Mouse (Mus musculus) limb, embryonic 12.5 days (tissue): ENCODE data around the gene Lama4. TPM values are rescaled to one million over a fixed set of nuclear protein-coding genes. Genes with fewer than 3 reads are reported as not detected.

ENCODE experiments used
- ATAC-seq: fragments of 200-750 bp; cut with Nextera tagmentation; 2 replicates; pipeline ENCODE4 v1.8.0; 2017; ENCODE audit warnings: low read depth, moderate TSS enrichment; ENCODE audit not compliant: insufficient number of reproducible peaks, insufficient read depth, low FRiP score, low TSS enrichment
- H3K27ac ChIP-seq: fragments of 300-500 bp; sonication (generic); 2 replicates; pipeline ENCODE4 v1.5.1; 2016; ENCODE audit warnings: mild to moderate bottlenecking, moderate library complexity
- H3K27me3 ChIP-seq: fragments of 300-500 bp; sonication (generic); 2 replicates; pipeline ENCODE4 v1.6.1; 2016; ENCODE audit warnings: mild to moderate bottlenecking, moderate library complexity
- H3K36me3 ChIP-seq: fragments of 300-500 bp; sonication (generic); 2 replicates; pipeline ENCODE4 v1.6.1; 2016; ENCODE audit warnings: mild to moderate bottlenecking, moderate library complexity
- H3K4me1 ChIP-seq: fragments of 300-500 bp; sonication (generic); replicated peaks from 2 replicates; pipeline ENCODE4 v1.6.1; 2016
- H3K4me2 ChIP-seq: fragments of 300-500 bp; sonication (generic); 2 replicates; pipeline ENCODE4 v1.6.1; 2016; ENCODE audit warnings: mild to moderate bottlenecking, moderate library complexity
- H3K4me3 ChIP-seq: fragments of 300-500 bp; sonication (generic); replicated peaks from 2 replicates; pipeline ENCODE4 v1.5.1; 2016; ENCODE audit warnings: mild to moderate bottlenecking
- H3K9ac ChIP-seq: fragments of 300-500 bp; sonication (generic); replicated peaks from 2 replicates; pipeline ENCODE4 v1.6.1; 2016; ENCODE audit warnings: mild to moderate bottlenecking, moderate library complexity
- H3K9me3 ChIP-seq: fragments of 300-500 bp; sonication (generic); 2 replicates; pipeline ENCODE4 v1.6.1; 2016; ENCODE audit warnings: mild to moderate bottlenecking, moderate library complexity
- WGBS: fragments of 180-500 bp; shearing (Covaris S2); methylation state at CpG from one replicate; pipeline ENCODE4 v1.1.7; 2016; 5-methylcytosine and 5-hydroxymethylcytosine counted together
- polyA plus RNA-seq: library from polyadenylated mRNA; unstranded; fragments of >200 nt; fragmentation: Nextera tagmentation; extraction: Ambion mirVana; gene quantifications from 2 replicates; pipeline ENCODE4 v1.2.1, GENCODE M21; 2016

The Lama4 gene
- polyA plus RNA-seq, 1 experiment from 2014 or later = 36.4 TPM

DNA sequence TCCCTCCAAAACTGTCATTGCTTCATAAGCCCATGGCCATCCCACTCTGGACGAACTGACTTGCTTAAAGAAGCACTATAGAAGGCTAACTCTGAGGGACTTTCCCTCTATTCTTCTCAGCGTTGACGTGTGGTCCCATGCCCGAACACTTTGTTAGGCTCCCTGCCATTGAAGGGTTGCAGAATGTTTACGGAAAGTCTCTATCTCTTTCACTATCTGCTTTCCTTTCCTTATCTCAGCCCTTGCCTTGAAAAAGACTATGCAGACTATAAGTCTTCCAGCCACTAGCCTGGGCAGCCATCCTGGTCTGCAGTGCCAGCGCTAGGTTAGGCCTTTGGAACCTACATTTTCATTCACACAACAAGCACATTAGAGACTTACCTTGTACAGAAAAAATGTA, 4.7 kb downstream of the Lama4 start:
- Histone ChIP-seq H3K36me3 (peaks cover 6% of the 10 kb centered on the region; the same call in 1 of the 2 replicates), H3K4me3 (no peak overlapping the region), H3K27me3 (no peaks in the 10 kb centered on the region), H3K27ac (no peak overlapping the region), H3K4me1 (peaks cover 43% of the 10 kb centered on the region), H3K9ac (no peak overlapping the region), H3K9me3 (no peaks in the 10 kb centered on the region), H3K4me2 (peak overlapping the region; percentile 44; the same call in 1 of the 2 replicates)
- 83% methylated on average over 6 of the region's 6 CpGs for WGBS
- no peak for ATAC-seq

DNA sequence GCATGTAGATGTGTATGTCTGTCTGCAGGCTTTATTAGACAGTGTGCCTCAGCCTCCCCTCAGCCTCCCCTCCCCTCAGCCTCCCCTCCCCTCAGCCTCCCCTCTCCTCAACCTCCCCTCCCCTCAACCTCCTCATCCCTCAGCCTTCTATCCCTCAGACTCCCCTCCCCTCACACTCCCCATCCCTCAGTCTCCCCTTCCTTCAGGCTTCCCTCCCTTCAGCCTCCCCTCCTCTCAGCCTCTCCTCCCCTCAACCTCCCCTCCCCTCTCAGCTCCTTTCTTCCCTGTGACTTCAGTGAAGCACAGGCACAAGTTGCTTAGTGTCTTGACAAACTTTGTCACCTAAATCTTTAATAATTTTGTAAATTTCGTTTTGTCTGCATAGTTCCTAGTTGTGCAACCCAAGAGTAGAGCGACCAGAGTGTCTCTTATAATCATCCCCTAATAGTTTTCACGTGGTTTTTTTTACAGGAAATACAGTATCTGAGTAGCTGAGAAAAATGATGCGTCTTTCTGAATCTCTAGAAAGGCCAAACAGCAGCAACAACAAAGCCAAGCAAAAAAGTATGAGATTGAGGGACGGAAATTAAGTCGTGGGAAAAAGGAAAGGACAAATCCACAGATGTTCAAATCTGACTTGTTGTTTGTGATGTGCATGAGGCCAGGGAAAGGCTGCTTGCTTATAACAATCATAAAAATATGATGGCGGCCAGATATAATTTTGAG, 7.1 kb downstream of the Lama4 start:
- no peak overlapping the region for H3K9ac ChIP-seq
- ATAC-seq = no peak
- 29% methylated on average over 7 of the region's 7 CpGs for WGBS
- H3K4me2 ChIP-seq = 0 out of 2 replicates have a peak overlapping the region, but pooled peaks have one; percentile 6
- peaks cover 6% of the 10 kb centered on the region; the same call in 1 of the 2 replicates for H3K36me3 ChIP-seq
- H3K9me3 ChIP-seq = no peaks in the 10 kb centered on the region
- H3K27ac ChIP-seq = peak overlapping the region; percentile 78
- peaks cover 29% of the 10 kb centered on the region; the same call in 1 of the 2 replicates for H3K4me1 ChIP-seq
- no peak overlapping the region for H3K4me3 ChIP-seq
- H3K27me3 ChIP-seq = no peaks in the 10 kb centered on the region

DNA sequence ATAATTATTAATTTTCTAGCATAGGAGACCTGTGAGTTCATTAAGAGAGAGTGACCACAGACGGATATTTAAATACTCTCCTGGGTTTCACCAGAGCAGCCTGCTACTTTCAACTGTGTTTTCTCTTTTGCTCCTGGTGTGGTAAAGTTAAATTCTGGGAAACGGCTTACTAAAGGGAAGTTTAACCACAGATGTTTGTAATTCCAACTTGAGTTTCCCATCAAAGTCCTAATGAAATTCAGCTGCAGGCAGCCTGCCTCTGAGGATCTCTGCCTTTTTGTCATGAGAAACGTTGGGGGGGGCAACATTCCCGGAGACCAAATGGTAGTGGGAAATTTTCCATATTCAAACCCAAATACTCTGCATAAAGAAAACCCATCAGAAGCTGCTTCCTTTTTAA, 7.7 kb downstream of the Lama4 start:
- H3K4me2 ChIP-seq = 0 out of 2 replicates have a peak overlapping the region, but pooled peaks have one; percentile 6
- H3K27me3 ChIP-seq = no peaks in the 10 kb centered on the region
- H3K9ac ChIP-seq = no peak overlapping the region
- no peak for ATAC-seq
- peaks cover 6% of the 10 kb centered on the region; the same call in 1 of the 2 replicates for H3K36me3 ChIP-seq
- 12% methylated on average over 4 of the region's 4 CpGs for WGBS
- H3K4me1 ChIP-seq = peaks cover 27% of the 10 kb centered on the region; the same call in 1 of the 2 replicates
- no peak overlapping the region for H3K4me3 ChIP-seq
- H3K27ac ChIP-seq = peak overlapping the region; percentile 78; the same call in 1 of the 2 replicates
- no peaks in the 10 kb centered on the region for H3K9me3 ChIP-seq

DNA sequence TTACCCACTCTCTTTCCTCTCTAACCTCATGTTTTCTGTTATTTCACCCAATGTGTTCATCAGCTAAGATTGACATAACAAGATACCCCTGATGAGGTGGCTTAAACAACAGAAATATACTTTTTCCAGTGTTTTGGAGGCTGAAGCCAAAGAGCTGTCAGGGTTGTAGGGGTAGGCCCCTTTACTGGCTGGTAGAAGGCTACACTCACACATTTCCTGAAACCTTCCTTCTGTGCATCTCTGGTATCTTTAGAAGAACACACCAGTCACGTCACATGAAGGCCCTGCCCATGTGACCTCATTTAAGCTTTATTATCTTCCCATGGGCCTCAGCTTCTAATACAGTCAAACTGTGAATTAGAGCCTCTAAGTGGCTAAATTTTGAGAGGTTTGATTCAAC, 12.9 kb downstream of the Lama4 start:
- Histone ChIP-seq H3K9ac (no peak overlapping the region), H3K9me3 (no peaks in the 10 kb centered on the region), H3K4me3 (no peak overlapping the region), H3K36me3 (peaks cover 6% of the 10 kb centered on the region; the same call in 1 of the 2 replicates), H3K27me3 (no peaks in the 10 kb centered on the region), H3K27ac (no peak overlapping the region), H3K4me1 (peaks cover 14% of the 10 kb centered on the region; the same call in 1 of the 2 replicates), H3K4me2 (no peak overlapping the region)
- no peak for ATAC-seq
- WGBS = 72% methylated on average over 1 of the region's 1 CpGs

DNA sequence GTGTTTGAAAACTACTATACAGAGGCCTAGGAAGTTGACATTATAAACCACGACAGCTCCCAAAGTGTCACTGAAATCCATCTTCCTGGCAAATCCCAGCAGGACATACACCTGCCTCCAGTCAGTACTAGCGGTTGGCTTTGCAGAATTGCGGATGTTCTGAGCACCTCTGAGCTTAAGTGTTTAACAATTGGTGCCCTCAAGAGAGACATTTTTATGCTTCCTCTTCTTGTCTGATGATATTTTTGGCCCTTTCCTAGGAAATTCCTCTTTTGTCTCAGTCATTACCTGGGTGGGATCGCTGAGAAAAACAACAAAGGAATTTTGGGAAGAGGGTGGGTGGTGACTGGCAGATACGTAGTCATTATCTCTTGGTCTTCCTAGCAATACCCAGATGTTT, 14.4 kb downstream of the Lama4 start:
- 70% methylated on average over 5 of the region's 5 CpGs for WGBS
- Histone ChIP-seq H3K27ac (no peak overlapping the region), H3K9ac (no peak overlapping the region)

DNA sequence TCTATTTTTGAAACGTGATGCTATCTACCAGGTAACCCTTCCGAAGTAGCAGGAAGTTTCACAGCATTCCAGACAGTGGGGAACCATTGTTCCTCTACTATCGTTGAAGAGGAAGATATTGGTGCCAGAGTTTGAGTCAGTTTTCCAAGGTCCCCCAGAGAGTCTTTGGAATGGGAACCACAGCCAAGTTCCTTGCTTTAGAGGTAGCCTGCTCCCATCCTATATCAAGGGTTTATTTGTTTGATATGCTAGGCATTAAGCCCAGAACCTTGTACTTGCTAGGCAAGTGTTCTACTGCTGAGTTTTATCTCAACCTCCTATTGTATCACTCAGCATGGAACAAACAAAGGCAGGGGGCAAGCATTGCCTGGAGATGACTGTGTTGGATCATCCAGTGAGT, 15.7 kb downstream of the Lama4 start:
- Histone ChIP-seq H3K27ac (no peak overlapping the region), H3K9ac (no peak overlapping the region), H3K4me1 (0 out of 2 replicates have a peak, but pooled peaks cover 7% of the 10 kb centered on the region), H3K4me3 (no peak overlapping the region), H3K4me2 (no peak overlapping the region), H3K27me3 (no peaks in the 10 kb centered on the region), H3K9me3 (no peaks in the 10 kb centered on the region), H3K36me3 (no peaks in the 10 kb centered on the region)
- ATAC-seq = no peak
- 78% methylated on average over 3 of the region's 3 CpGs for WGBS

More for the DNA sequence above, 14.4 kb downstream of the Lama4 start:
- H3K9me3 ChIP-seq = no peaks in the 10 kb centered on the region
- no peak for ATAC-seq
- H3K4me3 ChIP-seq = no peak overlapping the region
- H3K4me2 ChIP-seq = no peak overlapping the region
- 0 out of 2 replicates have a peak, but pooled peaks cover 10% of the 10 kb centered on the region for H3K4me1 ChIP-seq
- H3K27me3 ChIP-seq = no peaks in the 10 kb centered on the region
- no peaks in the 10 kb centered on the region for H3K36me3 ChIP-seq

DNA sequence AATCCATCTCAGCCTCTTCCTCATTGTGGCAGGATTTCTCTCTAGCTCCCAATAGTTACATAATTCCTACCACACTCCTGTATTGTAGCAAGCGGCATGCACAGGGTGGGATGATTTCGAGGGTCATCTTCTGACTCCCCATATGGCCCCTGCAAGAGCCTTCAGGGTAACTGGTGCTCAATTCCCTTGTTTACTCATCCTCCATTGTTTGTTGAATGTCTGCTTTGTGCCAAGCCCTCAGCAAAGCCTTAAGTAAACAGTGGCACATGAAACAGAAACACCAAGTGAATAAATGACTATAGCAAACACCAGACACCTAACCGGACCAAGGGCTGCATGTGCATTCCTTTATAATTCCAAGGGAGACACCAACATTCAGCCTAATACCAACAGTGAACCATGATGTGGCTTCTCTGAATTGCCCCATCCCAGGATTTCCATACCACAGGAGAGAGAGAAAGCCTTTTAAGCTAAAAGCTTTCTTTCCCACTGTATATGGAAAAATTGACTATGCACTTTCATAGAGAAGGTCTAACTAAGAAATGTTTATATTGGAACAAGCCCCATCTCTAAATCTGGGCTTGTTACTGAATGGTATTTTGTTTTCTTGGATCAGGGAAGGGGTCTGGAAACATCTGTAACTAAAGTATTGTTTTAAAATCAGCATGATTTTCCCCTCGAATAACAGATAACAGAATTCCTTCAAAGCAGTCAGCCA, 19.2 kb downstream of the Lama4 start:
- no peak overlapping the region for H3K4me2 ChIP-seq
- no peak overlapping the region for H3K9ac ChIP-seq
- H3K36me3 ChIP-seq = no peaks in the 10 kb centered on the region
- H3K9me3 ChIP-seq = no peaks in the 10 kb centered on the region
- H3K27ac ChIP-seq = no peak overlapping the region
- H3K27me3 ChIP-seq = no peaks in the 10 kb centered on the region
- H3K4me3 ChIP-seq = no peak overlapping the region
- ATAC-seq = no peak
- H3K4me1 ChIP-seq = 0 out of 2 replicates have a peak, but pooled peaks cover 5% of the 10 kb centered on the region
- 67% methylated on average over 4 of the region's 4 CpGs for WGBS

DNA sequence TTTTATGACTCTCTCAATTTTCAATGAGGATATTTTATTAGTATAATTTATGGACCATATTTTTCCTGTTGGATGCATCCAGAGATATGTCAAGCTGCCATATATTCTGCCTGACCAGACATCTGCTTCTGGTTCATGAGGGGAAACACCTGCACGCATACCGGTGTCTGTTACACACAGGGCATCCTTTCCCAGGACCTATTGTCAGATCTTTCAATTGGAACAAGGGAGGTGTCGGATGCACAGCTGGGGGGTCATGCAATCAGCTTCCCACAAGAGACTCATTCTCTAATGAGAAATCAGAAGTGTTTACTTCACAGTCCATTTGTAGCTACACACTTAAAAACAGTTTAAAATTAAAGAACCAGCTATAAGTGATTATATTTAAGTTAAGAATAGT, 20.7 kb downstream of the Lama4 start:
- H3K4me3 ChIP-seq = no peak overlapping the region
- no peaks in the 10 kb centered on the region for H3K36me3 ChIP-seq
- peak; percentile 59; the same call in 1 of the 2 replicates for ATAC-seq
- no peak overlapping the region for H3K9ac ChIP-seq
- H3K27me3 ChIP-seq = no peaks in the 10 kb centered on the region
- H3K4me1 ChIP-seq = 0 out of 2 replicates have a peak, but pooled peaks cover 3% of the 10 kb centered on the region
- no peaks in the 10 kb centered on the region for H3K9me3 ChIP-seq
- H3K4me2 ChIP-seq = no peak overlapping the region
- 52% methylated on average over 3 of the region's 3 CpGs for WGBS
- H3K27ac ChIP-seq = no peak overlapping the region

DNA sequence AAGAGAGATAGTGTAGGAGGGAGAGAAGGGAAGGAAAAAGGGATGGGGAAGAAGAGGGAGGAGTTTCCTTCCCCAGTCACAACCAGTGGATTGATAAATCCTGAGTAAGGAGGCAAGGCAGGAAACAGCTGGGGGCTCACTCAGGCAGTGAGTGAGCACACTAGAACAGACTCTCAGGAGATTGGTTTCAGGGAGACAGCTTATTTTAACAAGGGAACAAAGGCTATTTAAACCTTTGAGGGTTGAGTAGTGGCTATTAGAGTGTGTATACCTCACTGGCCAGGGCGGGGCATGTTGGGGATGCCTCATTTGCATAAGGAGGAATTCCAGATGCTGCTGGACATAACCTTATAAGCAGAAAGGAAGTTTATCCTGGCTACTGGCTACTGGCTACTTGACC, 27.5 kb downstream of the Lama4 start:
- no peak for ATAC-seq
- Histone ChIP-seq H3K4me2 (no peak overlapping the region), H3K4me1 (no peaks in the 10 kb centered on the region), H3K9ac (no peak overlapping the region), H3K27ac (no peak overlapping the region), H3K36me3 (no peaks in the 10 kb centered on the region), H3K4me3 (no peak overlapping the region), H3K27me3 (no peaks in the 10 kb centered on the region), H3K9me3 (no peaks in the 10 kb centered on the region)
- 91% methylated on average over 1 of the region's 1 CpGs for WGBS

DNA sequence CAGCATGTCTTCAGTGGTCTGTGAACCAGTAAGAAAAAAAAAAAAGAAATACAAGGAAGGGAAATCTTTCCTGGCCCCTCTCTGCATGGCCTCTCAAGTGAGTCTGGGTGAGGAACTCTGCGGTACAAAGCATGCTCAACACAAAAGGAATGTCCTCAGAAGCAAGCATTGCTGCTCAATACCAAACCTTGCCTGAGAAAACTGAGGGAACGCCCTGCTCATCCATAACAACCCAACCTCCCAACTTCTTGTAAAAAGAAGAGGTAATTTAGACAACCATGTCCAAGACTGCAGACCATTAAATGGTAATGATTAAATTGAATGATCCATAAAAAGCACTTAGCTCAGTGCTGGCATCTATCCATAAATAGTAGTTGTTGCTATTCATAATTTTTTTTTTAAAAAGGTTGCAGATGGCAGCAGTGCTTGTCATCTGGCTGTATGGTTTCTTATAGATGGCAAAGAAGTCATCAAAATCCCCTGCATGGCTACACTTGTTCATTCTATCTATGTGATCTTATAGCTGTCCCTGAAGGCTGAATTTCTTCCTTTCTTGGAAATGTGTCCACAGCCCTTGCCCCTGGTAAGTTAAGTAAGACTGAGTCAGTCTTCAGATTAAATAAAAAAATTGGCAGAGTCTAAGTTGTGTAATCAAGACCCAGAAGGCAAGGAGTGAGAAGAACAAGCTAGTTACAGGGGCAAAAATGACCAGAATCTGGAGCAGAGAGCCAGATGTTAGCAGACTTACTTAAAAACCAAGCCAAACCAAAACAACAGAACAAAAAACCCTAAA, 28.5 kb downstream of the Lama4 start:
- no peaks in the 10 kb centered on the region for H3K27me3 ChIP-seq
- ATAC-seq = no peak
- H3K9me3 ChIP-seq = no peaks in the 10 kb centered on the region
- WGBS = 91% methylated on average over 2 of the region's 2 CpGs
- no peak overlapping the region for H3K27ac ChIP-seq
- H3K4me1 ChIP-seq = no peaks in the 10 kb centered on the region
- H3K4me3 ChIP-seq = no peak overlapping the region
- H3K9ac ChIP-seq = no peak overlapping the region
- no peaks in the 10 kb centered on the region for H3K36me3 ChIP-seq
- no peak overlapping the region for H3K4me2 ChIP-seq
